Mouse (Mus musculus) cerebellum, postnatal 14 days (tissue): Measurements from ENCODE around the gene Wnt8b.
A peak's percentile ranks its signal among the peaks of the same experiment; 100 is the strongest.

Source experiments
- DNase-seq, 2 experiments: peaks; one replicate each; pipeline ENCODE4 v3.0.0; 2021; ENCODE audit warnings: mixed read lengths in 2 of 2

Gene Wnt8b

GRCm38 (mm10) chr19:44513054-44513833 is 20.0 kb downstream of the Wnt8b start:
- no peak for DNase-seq

- DNase-seq = no peak
These were observed 20.7 kb downstream of the Wnt8b start for GRCm38 (mm10) chr19:44513921-44514482.

- DNase-seq = no peak
These were observed 21.5 kb downstream of the Wnt8b start for GRCm38 (mm10) chr19:44514521-44515451.

GRCm38 (mm10) chr19:44515769-44516168 is 22.5 kb downstream of the Wnt8b start:
- no peak for DNase-seq

- peak in 1 of 2 experiments; percentile 30 for DNase-seq
These were observed 24.9 kb downstream of the Wnt8b start for GRCm38 (mm10) chr19:44517996-44518768.

GRCm38 (mm10) chr19:44519152-44519551 is 25.9 kb downstream of the Wnt8b start:
- DNase-seq = peak in 1 of 2 experiments; percentile 27

- DNase-seq = no peak
These were observed 32.4 kb downstream of the Wnt8b start for GRCm38 (mm10) chr19:44525551-44526205.

GRCm38 (mm10) chr19:44530018-44530417 is 36.7 kb downstream of the Wnt8b start:
- DNase-seq = no peak

- peak; percentile 49 to 57 for DNase-seq
These were observed 42.1 kb downstream of the Wnt8b start for GRCm38 (mm10) chr19:44535376-44535775.

GRCm38 (mm10) chr19:44537416-44537815 is 44.1 kb downstream of the Wnt8b start:
- no peak for DNase-seq

- DNase-seq = no peak
These were observed 49.5 kb downstream of the Wnt8b start for GRCm38 (mm10) chr19:44542694-44543178.

- DNase-seq = no peak
These were observed 51.1 kb downstream of the Wnt8b start for GRCm38 (mm10) chr19:44544372-44544771.

- peak; percentile 80 to 88 for DNase-seq
These were observed 51.5 kb downstream of the Wnt8b start for GRCm38 (mm10) chr19:44544775-44545174.

- DNase-seq = peak; percentile 28 to 32
These were observed 52.2 kb downstream of the Wnt8b start, which contains the start of gene Sec31b for GRCm38 (mm10) chr19:44545321-44546041. Sec31b (minus strand) TSS chr19:44545864.

- DNase-seq = no peak
These were observed 59.5 kb downstream of the Wnt8b start, which contains the start of gene Gm20538 for GRCm38 (mm10) chr19:44552731-44553130. Gm20538 (minus strand) TSS chr19:44552831.

GRCm38 (mm10) chr19:44553286-44553685 is 60.0 kb downstream of the Wnt8b start:
- DNase-seq = no peak

GRCm38 (mm10) chr19:44554490-44554860 is 61.2 kb downstream of the Wnt8b start:
- DNase-seq = no peak

GRCm38 (mm10) chr19:44554861-44555590 is 61.8 kb downstream of the Wnt8b start, which contains the start of gene Ndufb8:
Ndufb8 (minus strand) TSS chr19:44555440.
- DNase-seq = peak; percentile 98

- DNase-seq = peak; percentile 97
These were observed 69.5 kb downstream of the Wnt8b start, which contains the start of gene Hif1an for GRCm38 (mm10) chr19:44562652-44563206. Hif1an (plus strand) TSS chr19:44562850.
